Mouse (Mus musculus) bone marrow, adult 2 months (tissue): ENCODE results near the gene Sh3pxd2a.

ENCODE experiments used
- CTCF ChIP-seq: fragments of 200-500 bp; IDR thresholded peaks from 2 replicates; pipeline ENCODE4 v1.5.1; 2011; ENCODE audit warnings: low read length, control low read depth; ENCODE audit not compliant: control insufficient read depth, insufficient read depth
- POLR2A ChIP-seq: fragments of 200-500 bp; IDR thresholded peaks from 2 replicates; pipeline ENCODE4 v1.6.1; 2011; ENCODE audit warnings: low read depth, mild to moderate bottlenecking, control low read depth, low read length, borderline replicate concordance; ENCODE audit not compliant: control insufficient read depth

DNA sequence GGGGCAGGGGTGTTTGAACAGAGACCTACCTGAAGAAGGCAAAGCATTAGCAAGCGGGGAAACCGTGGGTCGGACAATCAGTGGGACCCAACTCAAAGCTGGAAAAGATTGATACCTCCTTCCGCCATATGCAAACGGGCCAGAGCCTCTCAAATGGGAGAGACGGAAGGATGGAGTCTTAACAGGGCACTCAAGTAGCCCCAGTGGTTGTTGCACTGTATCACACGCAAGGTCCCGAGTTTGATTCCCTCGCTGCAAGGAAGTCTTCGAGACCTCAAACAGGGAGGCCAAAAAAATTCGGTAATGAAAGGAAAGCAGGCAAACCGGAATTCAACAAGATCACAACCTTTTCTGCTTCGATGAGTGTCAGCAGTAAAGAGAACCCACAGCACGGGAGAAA lies 29.5 kb downstream of the Sh3pxd2a start:
- TF ChIP-seq POLR2A = no peak
- TF ChIP-seq CTCF = no peak
